Mouse (Mus musculus) cerebellum, postnatal 10 days (tissue): ENCODE measurements around the gene Lmf2.

Source experiments
- DNase-seq, 2 experiments: peaks; one replicate each; pipeline ENCODE4 v3.0.0; 2021; ENCODE audit warnings: mixed read lengths in 2 of 2

The Lmf2 gene

GRCm38 (mm10) chr15:89355241-89356187 lies at the start of gene Lmf2, which contains the start of gene Ncaph2:
Gene Lmf2 (minus strand): TSS chr15:89355659.
Gene Ncaph2 (plus strand): TSS chr15:89355719.
- peak; percentile 98 for DNase-seq

DNA sequence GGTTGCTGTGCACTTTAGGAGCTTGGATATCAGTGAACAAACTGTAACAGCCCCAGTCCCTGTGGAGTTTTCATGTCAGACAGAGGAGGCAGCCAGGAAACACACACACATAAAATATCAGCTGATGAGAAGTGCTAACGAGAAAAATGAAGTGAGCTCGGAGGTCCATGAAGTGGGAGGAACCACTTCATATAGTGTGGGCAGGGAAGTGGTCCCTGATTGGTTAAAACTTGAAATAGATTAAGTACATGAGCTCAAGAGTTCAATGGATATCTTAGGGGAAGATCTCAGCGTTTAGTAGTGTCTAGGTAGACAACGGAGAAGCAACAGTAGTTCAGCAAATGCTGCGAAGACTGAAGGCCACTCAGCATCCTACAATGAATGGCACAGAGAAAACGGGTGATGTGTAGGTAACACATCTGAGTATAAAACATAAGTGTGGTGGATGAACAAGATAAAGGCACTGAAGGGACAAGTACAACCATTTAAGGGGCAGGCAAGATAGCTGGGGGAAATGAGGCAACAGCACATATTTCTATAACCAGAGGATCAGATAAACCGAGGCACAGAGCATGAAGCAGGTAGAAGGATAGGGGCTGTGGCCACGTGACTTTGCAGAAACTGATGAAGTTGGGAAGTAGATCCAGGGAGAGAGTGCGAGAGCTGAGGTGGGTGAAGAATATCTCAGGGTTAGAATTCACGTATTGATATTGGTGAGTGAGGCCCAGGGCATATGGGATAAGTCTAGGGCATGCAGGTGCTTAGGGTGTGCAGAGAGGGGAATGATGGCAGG lies 49.6 kb upstream of the Lmf2 start:
- DNase-seq = no peak

DNA sequence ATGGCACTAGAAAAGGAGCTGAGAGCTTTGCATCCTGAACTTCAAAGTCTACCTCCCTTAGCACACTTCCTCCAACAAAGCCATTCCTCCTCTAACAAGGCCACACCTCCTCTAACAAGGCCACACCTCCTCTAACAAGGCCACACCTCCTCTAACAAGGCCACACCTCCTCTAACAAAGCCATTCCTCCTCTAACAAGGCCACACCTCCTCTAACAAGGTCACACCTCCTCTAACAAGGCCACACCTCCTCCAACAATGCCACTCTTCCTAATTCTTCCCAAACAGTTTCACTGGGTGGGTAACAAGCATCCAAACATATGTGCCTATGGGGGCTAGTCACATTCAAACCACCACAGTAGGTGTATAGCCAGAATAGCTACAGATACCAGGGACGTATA lies 47.0 kb upstream of the Lmf2 start:
- DNase-seq = no peak

DNA sequence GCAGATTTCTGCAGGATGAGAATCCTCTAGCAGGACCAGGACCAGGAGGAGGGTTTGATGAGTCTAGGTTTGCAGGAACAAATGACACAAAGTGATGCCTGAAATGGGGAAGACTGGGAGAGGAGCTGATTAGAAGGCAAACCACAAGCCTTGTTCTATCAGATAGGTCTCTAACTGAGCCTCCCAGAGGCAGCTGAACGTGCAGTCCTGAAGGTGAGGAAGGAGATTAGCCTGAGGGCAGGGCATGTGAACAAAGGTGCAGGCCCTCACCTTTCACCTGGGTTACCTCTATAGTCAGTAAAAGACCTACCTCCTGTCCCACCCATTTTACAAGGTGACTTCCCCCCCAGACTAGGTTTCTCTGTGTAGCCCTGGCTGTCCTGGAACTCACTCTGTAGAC lies 44.3 kb upstream of the Lmf2 start:
- no peak for DNase-seq

GRCm38 (mm10) chr15:89398146-89398545 lies 42.7 kb upstream of the Lmf2 start:
- DNase-seq = peak; percentile 65 to 68

DNA sequence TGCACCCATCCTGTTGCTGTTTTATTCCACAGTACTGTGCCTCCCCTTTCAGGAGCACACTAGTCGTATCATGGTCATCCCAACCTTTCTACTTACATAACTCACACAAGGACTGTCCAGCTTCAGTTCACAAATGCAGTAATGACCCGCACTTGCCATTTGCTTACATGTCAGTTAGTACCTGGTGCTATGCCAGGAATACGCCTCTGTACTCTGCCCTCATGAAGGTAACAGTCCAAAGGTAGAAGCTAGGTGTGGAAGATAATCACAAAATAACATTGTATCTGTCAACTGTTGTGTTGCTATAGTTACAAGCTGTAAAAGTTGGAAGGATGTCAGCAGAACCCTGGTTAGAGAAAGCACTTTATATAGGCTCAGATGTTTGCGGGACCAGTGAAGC lies 41.4 kb upstream of the Lmf2 start:
- peak in 1 of 2 experiments; percentile 10 for DNase-seq

GRCm38 (mm10) chr15:89390081-89390480 lies 34.6 kb upstream of the Lmf2 start:
- DNase-seq = peak in 1 of 2 experiments; percentile 73

DNA sequence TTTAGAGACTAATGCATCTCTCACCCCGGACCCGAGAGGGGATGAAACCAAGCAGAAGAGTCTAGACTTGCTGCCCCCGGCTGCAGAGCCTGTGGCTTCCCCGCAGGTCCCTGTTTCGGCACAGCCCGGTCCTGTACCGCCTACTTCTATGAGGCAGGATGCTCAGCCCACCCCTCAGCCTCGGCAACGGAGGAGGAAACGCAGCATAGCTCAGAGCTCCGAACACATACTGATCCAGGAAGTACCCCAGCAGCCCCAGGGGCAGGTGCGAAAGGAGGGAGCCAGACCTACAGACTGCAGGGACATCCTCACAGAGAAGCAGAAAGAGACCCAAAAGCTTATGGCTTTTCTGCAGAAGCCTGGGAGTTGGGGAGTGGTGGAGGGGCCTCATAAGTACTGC lies 31.7 kb upstream of the Lmf2 start:
- no peak for DNase-seq

- DNase-seq = no peak
These were observed 29.2 kb upstream of the Lmf2 start, which contains the start of gene Klhdc7b for GRCm38 (mm10) chr15:89384617-89385016. Gene Klhdc7b (plus strand): TSS chr15:89384917.

GRCm38 (mm10) chr15:89379429-89379828 lies 24.0 kb upstream of the Lmf2 start:
- peak; percentile 68 to 70 for DNase-seq

DNA sequence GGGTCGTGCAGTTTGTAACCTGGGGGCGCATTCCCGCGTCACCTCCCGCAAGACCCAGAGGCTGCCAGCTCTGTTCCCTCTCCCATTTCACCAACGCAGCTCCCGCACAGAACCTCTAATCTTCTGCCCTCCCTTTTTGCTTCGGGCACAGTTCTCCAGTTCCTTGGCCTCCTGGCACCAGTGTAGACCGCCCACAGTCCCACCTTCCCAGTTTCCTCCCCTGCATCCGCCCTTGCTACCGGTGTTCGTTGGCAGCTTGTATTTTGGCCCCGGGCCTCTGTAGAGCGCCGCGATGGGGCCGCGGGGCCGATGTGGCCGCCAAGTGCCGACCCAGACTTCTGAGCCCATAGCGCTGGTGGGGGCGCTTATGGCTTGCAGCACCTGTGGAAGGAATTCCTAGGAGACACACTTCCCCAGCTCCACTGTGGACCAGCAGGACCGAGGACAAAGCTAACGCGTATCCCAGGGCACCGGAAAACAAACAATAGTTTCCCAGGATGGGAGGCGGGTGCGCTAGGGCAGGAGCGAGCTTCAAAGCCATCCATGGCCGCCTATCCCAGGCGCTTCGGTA lies 23.5 kb upstream of the Lmf2 start, which contains the start of gene Odf3b:
TSS of gene Odf3b (minus strand) at position 452 of the 571 bp plus-strand sequence.
- DNase-seq = peak; percentile 72 to 76

GRCm38 (mm10) chr15:89377938-89378828 lies 22.7 kb upstream of the Lmf2 start:
- no peak for DNase-seq

DNA sequence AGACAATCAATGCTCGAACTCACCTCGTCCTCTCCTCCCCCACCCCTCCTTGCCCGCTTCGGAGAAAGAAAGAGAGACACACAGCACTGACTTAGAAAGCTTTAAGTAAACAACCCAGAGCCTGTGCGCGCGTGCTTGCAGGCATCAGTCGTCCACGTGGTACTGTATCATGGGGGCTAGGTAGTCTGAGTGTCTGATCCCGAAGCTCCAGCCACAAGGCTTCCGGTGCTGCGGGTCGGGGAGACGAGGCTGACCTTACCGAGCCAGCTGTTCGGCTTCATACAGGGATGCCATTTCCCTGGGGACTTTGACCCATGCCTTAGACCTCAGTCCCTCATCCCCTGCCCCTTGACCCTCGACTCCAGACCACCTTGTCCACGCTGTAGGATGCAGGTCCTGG lies 21.9 kb upstream of the Lmf2 start:
- DNase-seq = no peak

- no peak for DNase-seq
These were observed 21.5 kb upstream of the Lmf2 start, which contains the start of gene Tymp for GRCm38 (mm10) chr15:89376957-89377356. Gene Tymp (minus strand): TSS chr15:89377039.

- no peak for DNase-seq
These were observed 20.6 kb upstream of the Lmf2 start for GRCm38 (mm10) chr15:89376040-89376439.

- DNase-seq = no peak
These were observed 19.5 kb upstream of the Lmf2 start for GRCm38 (mm10) chr15:89374801-89375534.

- DNase-seq = no peak
These were observed 18.9 kb upstream of the Lmf2 start for GRCm38 (mm10) chr15:89374340-89374739.

- DNase-seq = peak; percentile 99 to 100
These were observed 18.3 kb upstream of the Lmf2 start, which contains the start of gene Sco2 for GRCm38 (mm10) chr15:89373762-89374248. Gene Sco2 (minus strand): TSS chr15:89373846.

DNA sequence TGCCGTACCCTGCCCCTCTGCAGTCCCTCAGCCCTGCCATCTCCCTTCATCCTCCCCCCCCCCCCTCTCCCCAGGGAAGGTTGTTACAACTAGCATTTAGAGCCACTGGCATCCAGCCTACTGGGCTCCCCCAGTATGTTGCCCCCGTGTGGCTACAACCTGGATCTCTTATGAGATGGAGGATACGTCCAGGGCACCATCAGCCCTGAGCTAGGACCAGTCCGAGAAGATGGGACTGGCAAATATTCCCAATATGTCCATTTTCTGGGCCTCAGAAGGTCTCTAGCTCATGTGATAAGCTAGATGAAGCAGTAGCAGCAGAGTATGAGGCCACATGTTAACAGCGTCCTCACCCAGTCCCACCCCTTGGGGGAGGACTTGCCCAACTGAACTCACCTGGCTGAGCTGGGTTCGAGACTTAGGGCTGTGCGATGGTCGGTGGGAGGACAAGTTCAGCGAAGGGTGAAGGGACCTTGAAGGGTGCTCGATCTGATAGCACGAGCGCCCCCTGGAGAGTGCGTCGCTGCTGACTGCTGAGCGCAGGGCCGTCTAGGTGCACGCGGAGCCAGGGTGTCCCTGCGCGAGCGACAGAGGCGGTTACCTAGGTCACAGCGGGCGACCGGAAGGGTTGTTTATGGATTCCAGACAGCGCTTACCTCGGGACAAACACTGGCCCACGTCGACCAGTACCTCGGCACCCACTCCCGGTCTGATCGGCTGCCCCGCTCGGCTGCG lies 17.7 kb upstream of the Lmf2 start:
- peak; percentile 89 for DNase-seq

- DNase-seq = peak in 1 of 2 experiments; percentile 44
These were observed 17.1 kb upstream of the Lmf2 start for GRCm38 (mm10) chr15:89372536-89372935.
